Mouse (Mus musculus) left cerebral cortex, adult 18-20 months (tissue): Measurements from ENCODE around the gene Fxyd4. TPM values are rescaled to one million over a fixed set of nuclear protein-coding genes. Genes with fewer than 3 reads are reported as not detected.

Experiments used
- DNase-seq, 2 experiments: peaks; one replicate each; pipeline ENCODE4 v3.0.0; 2021 to 2022; ENCODE audit warnings: low spot score in 2 of 2, mixed read lengths in 1 of 2
- total RNA-seq, 2 experiments: library from RNA; stranded (reverse); gene quantifications; 2 replicates each; pipeline ENCODE4 v1.2.3; 2021

Fxyd4 gene
- total RNA-seq, 2 experiments from 2014 or later, result not detected

GRCm38 (mm10) chr6:117920659-117921640, 16.5 kb downstream of the Fxyd4 start:
- no peak for DNase-seq

- no peak for DNase-seq
Measured at GRCm38 (mm10) chr6:117918043-117918442, 19.4 kb downstream of the Fxyd4 start.

- DNase-seq, result peak; percentile 42 to 57
Measured at GRCm38 (mm10) chr6:117917576-117917975, 19.9 kb downstream of the Fxyd4 start.

DNA sequence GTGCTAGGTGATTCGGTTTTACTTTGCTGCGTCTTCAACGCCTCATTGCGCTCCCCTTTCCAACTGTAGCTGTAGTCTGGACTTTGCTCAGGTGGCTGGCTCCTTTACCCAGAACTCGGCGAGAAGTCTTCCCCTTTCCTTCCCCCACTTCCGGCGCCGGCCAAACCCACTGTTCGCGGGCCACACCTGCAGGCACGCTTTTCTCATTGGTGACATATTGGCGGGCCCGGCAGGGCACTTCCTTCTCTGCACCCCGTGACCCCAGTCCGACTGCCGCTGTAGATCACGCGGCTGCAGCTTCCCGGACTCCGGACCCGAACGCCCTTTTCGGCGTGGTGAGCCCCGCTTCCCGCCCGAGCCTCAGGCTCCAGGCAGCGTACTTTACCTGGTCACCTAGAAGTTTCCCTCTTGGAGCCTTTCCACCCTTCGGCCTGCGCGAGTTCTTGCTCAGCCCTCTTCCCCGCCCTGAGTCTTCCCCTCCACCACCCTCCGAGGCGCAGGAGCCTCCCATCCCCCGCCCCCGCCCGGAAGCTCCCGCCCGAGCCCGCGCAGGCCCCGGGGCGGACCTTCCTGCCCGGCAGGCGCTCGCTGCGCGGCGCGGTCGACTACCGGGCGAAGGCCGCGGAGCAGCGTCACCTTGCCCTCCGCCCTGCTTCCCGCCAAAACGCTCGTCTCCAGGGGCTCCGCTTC, 20.6 kb downstream of the Fxyd4 start:
- peak; percentile 40 to 57 for DNase-seq

- no peak for DNase-seq
Measured at GRCm38 (mm10) chr6:117916205-117916736, 21.2 kb downstream of the Fxyd4 start.

GRCm38 (mm10) chr6:117914541-117914940, 23.0 kb downstream of the Fxyd4 start:
- DNase-seq, result no peak

DNA sequence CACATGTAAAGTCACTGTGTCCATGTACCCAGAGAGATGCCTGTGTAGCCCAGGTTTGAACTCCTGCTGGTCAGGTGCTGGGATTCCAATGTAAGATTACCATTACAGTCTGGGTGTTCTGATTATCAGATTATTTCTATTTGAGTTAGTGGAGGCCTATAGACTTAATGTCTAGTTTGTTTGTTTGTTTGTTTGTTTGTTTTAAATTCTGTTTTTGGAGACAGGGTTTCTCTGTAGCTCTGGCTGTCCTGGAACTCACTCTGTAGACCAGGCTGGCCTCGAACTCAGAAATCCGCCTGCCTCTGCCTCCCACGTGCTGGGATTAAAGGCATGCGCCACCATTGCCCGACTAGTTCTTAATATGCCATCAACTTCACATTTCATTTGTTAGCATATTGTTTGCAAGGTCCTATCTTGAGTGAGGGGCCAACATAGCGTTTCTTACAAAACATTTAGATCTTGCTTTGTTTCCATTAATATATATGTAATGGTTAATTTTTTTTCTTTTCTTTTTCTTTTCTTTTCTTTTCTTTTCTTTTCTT, 27.3 kb downstream of the Fxyd4 start:
- DNase-seq, result no peak

- no peak for DNase-seq
Measured at GRCm38 (mm10) chr6:117908424-117908900, 29.0 kb downstream of the Fxyd4 start.

- DNase-seq, result no peak
Measured at GRCm38 (mm10) chr6:117907979-117908355, 29.5 kb downstream of the Fxyd4 start.

DNA sequence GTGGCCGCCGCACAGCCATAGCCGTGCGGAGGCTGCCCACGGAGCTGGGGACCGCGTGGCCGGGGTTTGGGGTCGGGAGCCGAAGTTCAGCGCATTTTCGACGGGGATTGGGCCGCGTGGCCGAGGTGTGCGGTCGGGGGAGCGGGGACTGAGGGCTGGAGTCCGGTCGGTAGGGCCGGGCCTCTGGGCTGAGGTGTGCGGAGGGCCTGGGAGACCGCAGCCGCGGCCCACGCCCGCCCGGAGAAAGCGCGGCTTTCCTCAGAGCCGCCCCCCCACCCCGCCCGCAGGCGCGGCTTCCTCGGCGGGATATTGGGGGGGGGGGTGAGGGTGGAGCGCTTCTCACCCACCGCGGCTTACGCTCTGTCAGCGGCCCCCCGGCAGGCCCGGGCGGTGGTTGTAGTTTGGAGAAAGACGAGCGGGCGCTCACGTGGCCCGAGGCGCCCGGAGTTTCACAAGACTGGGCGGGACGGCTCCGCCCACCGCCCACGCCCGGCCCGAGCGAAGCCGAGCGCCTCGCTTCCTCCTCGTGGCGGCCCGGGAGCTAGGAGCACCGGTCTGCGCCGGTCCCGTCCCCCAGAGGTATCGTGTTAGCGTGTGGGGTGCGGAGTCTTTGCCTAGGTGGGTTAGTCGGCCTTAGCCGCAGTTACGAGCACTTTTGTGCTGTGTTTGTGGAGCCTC, 30.1 kb downstream of the Fxyd4 start:
- DNase-seq, result peak; percentile 53 to 68

GRCm38 (mm10) chr6:117906590-117907271, 30.8 kb downstream of the Fxyd4 start:
- peak; percentile 96 to 98 for DNase-seq

GRCm38 (mm10) chr6:117906015-117906531, 31.4 kb downstream of the Fxyd4 start:
- DNase-seq, result peak in 1 of 2 experiments; percentile 17

DNA sequence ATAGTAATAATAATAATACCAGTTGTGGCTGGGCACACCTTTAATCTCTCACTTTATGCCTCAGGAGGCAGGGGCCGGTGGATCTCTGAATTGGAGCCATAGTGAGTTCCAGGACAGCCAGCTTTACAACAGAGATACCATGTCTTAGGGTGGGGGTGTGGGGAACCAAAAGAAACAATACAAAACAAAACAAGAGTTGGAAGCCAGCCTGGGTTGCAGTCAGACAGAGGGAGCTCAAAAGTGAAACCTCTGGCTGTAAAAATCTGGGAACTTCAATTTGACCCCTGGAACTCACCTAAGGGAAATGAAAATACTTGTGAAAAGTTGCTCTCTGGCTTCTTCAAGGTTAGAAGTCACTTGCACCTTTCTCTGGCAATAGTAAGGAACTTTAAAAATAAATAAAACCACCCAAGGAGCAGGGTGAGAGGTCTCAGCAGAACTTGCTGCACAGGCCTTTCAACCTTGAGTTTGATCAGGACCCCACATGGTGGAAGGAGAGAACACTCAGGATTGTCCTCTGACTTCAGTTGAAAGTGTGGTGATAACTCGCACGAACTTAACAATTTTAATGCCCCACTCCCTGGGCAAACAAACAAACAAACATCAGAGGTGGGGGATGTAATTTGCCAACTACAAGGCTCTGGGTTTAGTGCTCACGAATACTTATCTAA, 32.1 kb downstream of the Fxyd4 start:
- no peak for DNase-seq

DNA sequence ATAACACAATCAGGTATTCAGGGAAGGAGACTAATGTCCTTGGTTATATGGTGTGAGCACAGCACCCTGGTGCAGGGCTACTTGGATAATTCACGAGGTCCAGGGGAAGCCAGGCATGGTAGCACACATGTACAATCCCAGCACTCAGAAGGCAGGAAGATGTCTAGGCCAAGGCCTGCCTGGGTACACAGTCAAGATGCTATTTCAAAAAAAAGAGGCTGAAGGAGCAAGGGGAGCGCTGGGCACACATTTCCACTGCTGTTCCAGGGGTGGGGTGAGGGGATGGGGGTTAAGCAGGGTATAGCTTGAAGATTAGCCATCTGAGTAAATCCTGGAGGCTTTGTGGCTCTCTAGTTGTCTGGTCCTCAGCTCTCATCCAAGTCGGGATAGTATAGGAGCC, 33.7 kb downstream of the Fxyd4 start:
- DNase-seq, result no peak

GRCm38 (mm10) chr6:117902556-117902955, 34.9 kb downstream of the Fxyd4 start:
- DNase-seq, result no peak

- no peak for DNase-seq
Measured at GRCm38 (mm10) chr6:117901510-117902402, 35.7 kb downstream of the Fxyd4 start.

GRCm38 (mm10) chr6:117900126-117901080, 37.1 kb downstream of the Fxyd4 start, which contains the start of gene Hnrnpf:
Gene Hnrnpf, plus strand, starts transcription at chr6:117900324.
- peak; percentile 40 to 47 for DNase-seq
